Mouse (Mus musculus) cerebellum, adult 2 months (tissue): Measurements from ENCODE around the gene Gm20605. TPM values are rescaled to one million over a fixed set of nuclear protein-coding genes. Genes with fewer than 3 reads are reported as not detected.

Experiments used
- DNase-seq, 2 experiments: peaks; one replicate each; pipeline ENCODE4 v3.0.0; 2021
- H3K27ac ChIP-seq: fragments of 200-500 bp; 2 replicates; pipeline ENCODE4 v1.5.1; 2012; ENCODE audit warnings: low read length, control low read depth, inconsistent platforms; ENCODE audit not compliant: insufficient read depth
- H3K27me3 ChIP-seq: fragments of 200-500 bp; 2 replicates; pipeline ENCODE4 v1.6.1; 2012; ENCODE audit warnings: inconsistent platforms, mild to moderate bottlenecking, low read length, moderate library complexity; ENCODE audit not compliant: control insufficient read depth, insufficient read depth
- H3K4me1 ChIP-seq: fragments of 200-500 bp; 2 replicates; pipeline ENCODE4 v1.6.1; 2011; ENCODE audit warnings: low read length; ENCODE audit not compliant: control insufficient read depth, insufficient read depth
- H3K4me3 ChIP-seq: fragments of 200-500 bp; replicated peaks from 2 replicates; pipeline ENCODE3; 2011; ENCODE audit warnings: mild to moderate bottlenecking, low read depth, low read length, control low read depth; ENCODE audit not compliant: insufficient read depth
- CTCF ChIP-seq: fragments of 200-500 bp; IDR thresholded peaks from 2 replicates; pipeline ENCODE4 v1.5.1; 2011; ENCODE audit warnings: low read depth, mild to moderate bottlenecking, control low read depth, low read length, moderate library complexity, borderline replicate concordance; ENCODE audit not compliant: insufficient read depth
- POLR2A ChIP-seq: fragments of 200-500 bp; IDR thresholded peaks from 2 replicates; pipeline ENCODE4 v1.6.1; 2011; ENCODE audit warnings: low read length, control low read depth, borderline replicate concordance; ENCODE audit not compliant: insufficient read depth
- WGBS: fragments of 180-500 bp; shearing (Covaris S2); methylation state at CpG from one replicate; pipeline ENCODE4 v1.1.7; 2018; 5-methylcytosine and 5-hydroxymethylcytosine counted together
- polyA plus RNA-seq: library from polyadenylated mRNA; depleted of rRNA; stranded (reverse); fragments of >200 nt; gene quantifications from 2 replicates; pipeline ENCODE4 v1.2.3, GENCODE M21; 2012; rRNA removed

Gm20605 gene
- polyA plus RNA-seq: 8.1 and 9.9 TPM in 2 replicates

DNA sequence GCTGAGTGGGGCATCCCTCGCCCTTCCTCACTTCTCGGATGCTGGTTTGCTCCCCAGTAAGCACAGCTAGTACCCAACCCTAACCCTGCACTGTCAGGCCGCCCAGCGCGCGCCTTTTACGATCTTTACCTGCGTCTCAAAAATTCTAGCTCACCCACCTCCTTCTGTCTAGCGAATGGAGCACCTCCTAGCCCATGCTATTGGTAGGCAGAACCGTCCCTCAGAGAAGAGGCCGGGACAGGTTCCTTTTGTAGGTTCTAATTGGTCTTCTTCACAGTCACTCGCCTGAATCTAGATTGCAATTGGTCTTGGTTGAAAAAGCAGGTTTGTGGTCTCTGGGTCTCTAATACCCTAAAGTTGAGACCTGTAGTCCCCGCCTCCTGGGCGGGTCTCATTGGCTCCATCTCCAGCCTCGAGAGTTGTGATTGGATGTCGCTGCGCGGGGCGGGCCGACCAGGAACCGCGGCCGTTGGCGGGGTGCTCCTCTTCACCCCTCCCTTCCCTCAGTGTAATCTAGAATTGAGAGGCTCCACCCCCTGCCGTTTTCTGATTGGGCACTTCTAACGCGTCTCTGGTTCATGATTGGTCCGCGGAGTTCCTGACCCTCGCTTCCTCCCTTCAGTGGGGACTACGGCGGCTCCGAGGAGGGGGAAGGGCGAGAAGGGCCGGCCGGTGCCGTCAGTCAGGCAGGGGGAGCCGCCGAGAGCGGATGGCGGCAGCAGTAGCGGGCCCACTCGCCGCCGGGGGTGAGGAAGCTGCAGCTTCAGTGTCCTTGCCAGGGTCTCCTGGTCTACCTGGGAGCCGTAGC lies at the start of gene Gm20605, which contains the start of the genes Fbxo24 and Lrch4:
Gm20605 (plus strand) TSS at position 678 of the 808 bp plus-strand sequence.
Fbxo24 (minus strand) TSS at position 505 of the 808 bp plus-strand sequence.
Lrch4 (plus strand) TSS at position 624 of the 808 bp plus-strand sequence.
- DNase-seq: peak; percentile 98 to 100
- Histone ChIP-seq H3K4me3 (peak within 1 kb of the TSS; percentile 85), H3K4me1 (peaks cover 18% of the 10 kb centered on the region), H3K27me3 (no peaks in the 10 kb centered on the region), H3K27ac (peak within 1 kb of the TSS; percentile 88)
- TF ChIP-seq POLR2A (peak; percentile 96), CTCF (no peak)
- under 1% methylated on average over 46 of the region's 46 CpGs for WGBS

- Histone ChIP-seq H3K4me1 (no peaks in the 10 kb centered on the region; the same call in none of the 2 replicates), H3K27me3 (no peaks in the 10 kb centered on the region), H3K4me3 (no peak overlapping the region), H3K27ac (no peak overlapping the region)
- 86% methylated on average over 6 of the region's 6 CpGs for whole genome bisulfite sequencing
- DNase-seq: no peak
- no peak for TF ChIP-seq CTCF
- TF ChIP-seq POLR2A: no peak
Measured at GRCm38 (mm10) chr5:137580246-137580645, 48.7 kb upstream of the Gm20605 start.

DNA sequence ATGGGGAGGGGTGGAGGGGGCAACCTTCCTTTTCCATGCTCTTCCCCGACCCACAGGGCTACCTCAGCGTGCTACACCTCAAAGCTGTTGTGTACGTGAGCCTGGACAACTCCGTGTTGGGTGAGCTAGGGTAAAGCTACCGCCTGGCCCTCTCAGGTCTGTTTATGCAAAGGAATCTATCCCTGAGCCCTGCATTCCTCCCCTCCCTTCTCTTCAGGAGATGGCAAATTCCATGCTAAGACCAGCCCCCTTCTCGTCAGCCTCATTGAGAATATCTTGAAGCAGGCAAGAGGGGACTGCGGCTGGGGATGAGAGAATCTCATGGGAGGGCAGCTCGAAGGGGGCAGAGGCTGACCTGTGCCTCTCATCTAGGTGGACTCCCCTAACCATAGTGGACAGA lies 46.3 kb upstream of the Gm20605 start:
- DNase-seq: no peak
- no peak for TF ChIP-seq POLR2A
- TF ChIP-seq CTCF: no peak
- no peak overlapping the region for H3K4me3 ChIP-seq
- H3K4me1 ChIP-seq: no peaks in the 10 kb centered on the region; the same call in 1 of the 2 replicates
- H3K27ac ChIP-seq: no peak overlapping the region
- no peaks in the 10 kb centered on the region for H3K27me3 ChIP-seq
- 77% methylated on average over 8 of the region's 8 CpGs for WGBS

GRCm38 (mm10) chr5:137583670-137584169 lies 45.3 kb upstream of the Gm20605 start:
- no peaks in the 10 kb centered on the region; the same call in 1 of the 2 replicates for H3K4me1 ChIP-seq
- H3K27ac ChIP-seq: no peak overlapping the region
- peak overlapping the region; percentile 42 for H3K4me3 ChIP-seq
- 28% methylated on average over 27 of the region's 27 CpGs for WGBS
- TF ChIP-seq CTCF: no peak
- TF ChIP-seq POLR2A: no peak
- peak; percentile 18 to 37 for DNase-seq
- no peaks in the 10 kb centered on the region for H3K27me3 ChIP-seq

GRCm38 (mm10) chr5:137584976-137585375 lies 44.0 kb upstream of the Gm20605 start:
- TF ChIP-seq CTCF (peak; percentile 71), POLR2A (no peak)
- 24% methylated on average over 8 of the region's 8 CpGs for whole genome bisulfite sequencing
- Histone ChIP-seq H3K4me1 (no peaks in the 10 kb centered on the region; the same call in 1 of the 2 replicates), H3K27ac (no peak overlapping the region), H3K27me3 (no peaks in the 10 kb centered on the region), H3K4me3 (no peak overlapping the region)
- peak; percentile 73 to 79 for DNase-seq

- no peak overlapping the region for H3K4me3 ChIP-seq
- whole genome bisulfite sequencing: 77% methylated on average over 5 of the region's 5 CpGs
- TF ChIP-seq POLR2A (no peak), CTCF (no peak)
- H3K27me3 ChIP-seq: no peaks in the 10 kb centered on the region
- H3K27ac ChIP-seq: no peak overlapping the region
- H3K4me1 ChIP-seq: no peaks in the 10 kb centered on the region
- no peak for DNase-seq
Measured at GRCm38 (mm10) chr5:137590507-137590906, 38.5 kb upstream of the Gm20605 start.

DNA sequence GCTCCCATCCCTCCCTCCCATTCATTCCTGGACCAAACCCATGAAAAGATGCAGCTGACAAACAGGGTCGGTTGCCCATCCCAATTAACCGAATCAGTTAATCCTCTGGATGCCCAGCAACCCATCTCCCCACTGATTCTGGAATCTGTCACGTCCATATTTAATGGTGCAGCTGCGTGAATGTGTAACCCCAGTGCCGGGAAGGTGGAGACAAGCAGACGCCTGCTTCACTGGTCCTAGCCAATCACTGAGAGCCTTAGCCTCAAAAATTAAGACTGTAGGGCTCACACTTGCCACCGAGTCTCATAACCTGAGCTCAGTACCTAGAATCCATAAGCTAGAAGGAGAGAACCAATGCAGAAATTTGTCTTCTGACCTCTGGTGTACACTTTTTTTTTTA lies 33.1 kb upstream of the Gm20605 start:
- Histone ChIP-seq H3K4me3 (no peak overlapping the region), H3K27ac (no peak overlapping the region), H3K4me1 (peaks cover 9% of the 10 kb centered on the region), H3K27me3 (no peaks in the 10 kb centered on the region)
- TF ChIP-seq POLR2A: no peak
- no peak for TF ChIP-seq CTCF
- WGBS: 41% methylated on average over 7 of the region's 7 CpGs
- DNase-seq: no peak
